Mouse (Mus musculus) embryo, embryonic 9.5 days (tissue): ENCODE data around the gene Epb41l1.

Experiments used
- DNase-seq: peaks from one replicate; pipeline ENCODE4 v3.0.0-alpha.2; 2017; ENCODE audit errors: extremely low spot score

The Epb41l1 gene

DNA sequence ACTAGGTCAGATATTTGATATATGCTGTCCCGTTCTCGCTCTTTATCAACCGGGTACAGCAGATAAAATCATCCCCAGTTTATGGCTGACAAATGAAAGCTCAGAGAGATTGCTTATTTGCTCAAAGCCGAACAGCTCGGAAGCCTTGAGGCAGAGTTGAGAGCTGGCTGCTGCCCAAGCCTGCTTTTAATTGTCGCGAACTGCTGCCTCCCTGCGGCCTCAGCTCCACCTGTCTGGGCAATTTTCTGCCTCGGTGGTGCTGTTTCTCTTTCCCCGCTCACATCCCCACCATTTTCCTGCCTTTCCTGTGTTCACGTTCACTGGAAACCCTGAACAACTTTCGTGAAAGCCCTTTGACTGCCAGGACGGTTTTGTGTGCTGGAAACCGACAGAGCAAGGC, 39.8 kb downstream of the Epb41l1 start:
- no peak for DNase-seq

DNA sequence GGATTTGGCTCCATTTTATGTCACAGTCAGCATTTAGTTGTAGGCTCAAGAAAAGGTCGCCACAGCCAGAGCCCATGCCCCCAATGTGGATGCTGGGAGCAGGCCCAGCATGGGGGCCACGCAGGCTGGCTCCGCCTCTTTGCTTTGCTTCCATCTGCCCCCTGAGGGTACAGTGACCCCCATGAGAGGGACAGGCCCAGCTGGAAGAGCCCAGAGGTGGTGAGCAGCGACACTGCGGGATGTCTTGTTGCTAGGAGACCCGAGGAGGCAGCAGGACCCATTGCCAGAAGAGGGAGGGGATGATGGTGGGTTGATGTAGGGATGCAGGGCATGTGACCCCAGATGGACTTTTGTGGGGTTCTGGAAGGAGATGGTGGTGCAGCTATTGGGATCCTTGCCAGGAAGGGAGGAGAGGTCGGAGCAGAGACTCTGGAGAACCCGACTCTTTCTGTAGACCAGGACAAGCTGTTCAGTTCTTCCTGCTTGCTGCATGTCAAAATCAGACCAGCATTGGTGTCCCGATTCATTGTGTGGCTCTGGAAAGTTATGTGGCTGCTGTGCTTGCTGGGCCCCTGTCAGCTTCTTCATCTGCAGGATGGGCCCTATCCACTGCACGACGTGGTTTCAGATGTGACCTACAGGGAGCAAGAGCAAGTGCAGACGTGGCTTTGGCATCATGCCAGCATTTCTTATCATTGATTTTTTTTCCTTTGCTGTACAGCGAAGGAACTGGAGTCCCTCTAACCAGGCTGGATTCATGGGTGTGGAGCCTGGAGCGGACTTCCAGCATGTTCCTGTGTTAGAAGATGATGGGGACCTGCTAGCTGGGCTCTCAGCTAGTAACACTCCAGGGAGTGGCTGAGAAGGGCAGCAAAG, 41.7 kb downstream of the Epb41l1 start:
- no peak for DNase-seq

- no peak for DNase-seq
These were observed 43.7 kb downstream of the Epb41l1 start for GRCm38 (mm10) chr2:156464416-156464815.

GRCm38 (mm10) chr2:156467538-156467937, 46.8 kb downstream of the Epb41l1 start:
- DNase-seq: no peak

DNA sequence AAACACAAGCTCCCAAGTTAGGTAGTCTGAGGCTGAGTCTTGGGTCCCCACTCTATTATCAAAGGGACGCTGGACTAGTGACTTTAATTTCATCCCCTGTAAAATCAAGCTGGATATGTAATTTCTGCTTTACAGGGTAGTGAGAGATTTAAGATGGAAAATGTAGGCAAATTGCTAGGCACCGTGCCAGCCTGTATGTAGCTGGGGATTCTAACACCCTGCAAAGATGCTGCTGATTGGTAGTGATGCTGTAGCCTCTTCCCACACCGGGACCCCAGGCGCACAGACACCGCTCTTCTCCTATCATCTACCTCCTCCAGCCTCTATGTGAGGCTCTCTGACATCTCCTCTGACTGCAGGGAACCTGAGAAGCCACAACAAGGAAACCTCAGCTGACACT, 48.2 kb downstream of the Epb41l1 start:
- no peak for DNase-seq

DNA sequence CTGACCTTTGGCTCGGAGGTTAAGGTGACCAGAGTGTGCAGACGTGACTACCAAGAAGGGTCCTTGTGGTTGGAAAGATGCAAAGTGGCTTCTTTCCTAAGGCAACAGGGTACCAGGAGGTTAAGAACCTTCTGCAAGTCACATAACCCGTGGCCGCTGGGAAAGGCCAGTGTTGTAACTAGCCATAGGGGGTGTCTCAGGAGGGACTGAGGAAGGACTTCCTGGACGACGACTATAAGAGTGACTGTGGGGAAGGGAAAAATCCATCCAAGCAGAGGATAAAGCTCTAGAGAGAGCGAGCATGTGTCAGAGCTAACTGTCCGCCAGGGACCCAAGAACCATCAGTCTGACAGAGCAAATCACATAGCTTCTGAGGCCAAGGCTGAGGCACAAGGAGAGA, 48.8 kb downstream of the Epb41l1 start:
- no peak for DNase-seq

- DNase-seq: no peak
These were observed 50.2 kb downstream of the Epb41l1 start for GRCm38 (mm10) chr2:156470938-156471337.

- DNase-seq: no peak
These were observed 51.6 kb downstream of the Epb41l1 start for GRCm38 (mm10) chr2:156472336-156472735.

- DNase-seq: no peak
These were observed 53.0 kb downstream of the Epb41l1 start for GRCm38 (mm10) chr2:156473696-156474095.

DNA sequence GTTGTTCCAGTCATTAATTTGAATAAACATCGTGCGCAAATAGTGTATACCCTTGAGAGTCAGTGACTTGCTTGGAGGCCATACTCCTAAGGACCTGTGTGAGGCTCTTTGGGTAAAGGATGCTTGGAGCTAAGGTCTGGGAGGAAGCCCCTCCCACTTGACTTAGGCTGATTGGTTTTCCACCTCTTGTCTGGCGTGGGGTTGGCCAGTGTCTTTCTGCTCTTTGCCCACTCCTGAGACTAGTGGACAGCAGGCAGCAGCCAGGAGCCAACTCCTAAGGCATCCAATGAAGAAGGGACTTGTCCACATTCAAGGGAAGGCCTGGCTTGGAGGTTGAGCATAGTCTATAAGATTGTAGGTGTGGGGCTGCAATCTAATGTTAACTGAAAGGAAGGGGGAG, 53.4 kb downstream of the Epb41l1 start:
- DNase-seq: peak; percentile 22

GRCm38 (mm10) chr2:156474891-156475284, 54.2 kb downstream of the Epb41l1 start:
- peak; percentile 20 for DNase-seq

GRCm38 (mm10) chr2:156475285-156476110, 54.8 kb downstream of the Epb41l1 start:
- DNase-seq: peak; percentile 75

DNA sequence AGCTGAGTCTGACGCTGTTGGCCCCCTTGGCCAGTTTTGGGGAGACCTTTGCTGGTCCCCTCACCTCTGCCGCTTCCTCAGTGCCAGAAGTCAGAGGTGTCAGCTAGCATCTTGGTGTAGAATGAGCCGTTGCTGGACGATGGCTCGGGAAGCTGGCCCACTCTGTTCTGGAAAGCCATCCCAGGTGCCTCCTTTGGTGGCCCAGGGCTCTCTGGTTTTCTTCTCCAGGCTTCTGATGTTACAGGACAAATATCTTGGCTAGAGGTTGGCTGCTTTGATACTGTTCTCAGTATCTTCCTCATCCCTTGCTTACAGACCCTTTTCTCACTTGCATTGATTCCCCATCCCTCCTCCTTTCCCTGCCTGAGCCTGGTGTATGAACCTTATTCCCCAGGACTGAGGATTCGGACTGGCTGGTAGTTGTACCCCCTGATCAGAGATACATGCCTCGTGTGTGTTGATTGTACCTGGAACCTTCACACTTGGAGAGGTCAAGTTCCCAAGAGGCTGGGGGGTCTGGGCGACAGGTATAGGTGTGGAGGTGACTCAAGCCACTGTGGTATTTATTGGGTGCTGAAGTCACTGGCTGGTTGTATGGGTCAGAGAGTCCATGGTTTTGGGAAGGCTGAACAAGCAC, 55.5 kb downstream of the Epb41l1 start:
- no peak for DNase-seq

GRCm38 (mm10) chr2:156476748-156477151, 56.0 kb downstream of the Epb41l1 start:
- DNase-seq: no peak

GRCm38 (mm10) chr2:156478046-156478690, 57.5 kb downstream of the Epb41l1 start:
- DNase-seq: no peak

DNA sequence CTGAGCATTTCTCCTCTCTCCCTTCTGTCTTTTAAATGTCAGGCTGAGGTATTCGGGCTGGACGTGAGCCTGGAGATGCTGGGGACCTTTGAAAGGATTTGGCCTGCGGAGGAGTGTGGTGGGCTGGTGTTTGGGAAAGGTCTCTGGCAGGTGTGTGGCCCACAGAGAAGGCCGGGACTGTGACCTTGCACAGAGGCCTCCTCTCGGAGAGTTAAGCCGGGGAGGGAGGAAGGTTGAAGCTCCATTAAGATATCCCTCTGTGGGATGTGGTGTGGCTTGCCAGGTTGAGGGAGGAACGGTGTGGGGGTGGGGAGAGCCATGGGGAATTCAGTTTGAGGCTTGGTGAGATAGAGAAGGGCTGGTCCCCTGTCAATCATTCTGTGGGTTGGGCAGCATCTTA, 59.1 kb downstream of the Epb41l1 start:
- no peak for DNase-seq

- DNase-seq: no peak
These were observed 59.6 kb downstream of the Epb41l1 start for GRCm38 (mm10) chr2:156480267-156480666.

GRCm38 (mm10) chr2:156482299-156482698, 61.6 kb downstream of the Epb41l1 start:
- peak; percentile 36 for DNase-seq

- DNase-seq: no peak
These were observed 62.1 kb downstream of the Epb41l1 start for GRCm38 (mm10) chr2:156482764-156483163.

DNA sequence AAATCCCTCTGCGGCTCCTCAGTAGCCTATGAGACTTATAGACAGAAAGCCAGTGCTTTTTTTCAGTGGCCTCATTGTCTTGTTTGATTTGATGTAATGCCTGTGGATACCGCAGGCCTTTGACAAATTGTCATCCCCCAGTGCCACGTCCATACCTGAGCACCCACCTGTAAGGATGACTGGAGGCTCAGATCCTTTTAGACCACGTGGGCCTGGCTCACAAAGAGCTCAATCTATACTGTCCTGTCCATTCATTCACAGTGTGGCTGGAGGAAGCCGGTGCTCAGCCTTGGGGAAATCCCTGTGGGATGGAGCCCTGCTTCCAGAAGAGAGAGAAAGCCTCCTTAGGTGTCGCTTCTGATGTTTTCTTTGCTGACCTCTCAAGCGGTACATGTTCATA, 62.5 kb downstream of the Epb41l1 start:
- DNase-seq: no peak

- no peak for DNase-seq
These were observed 65.5 kb downstream of the Epb41l1 start for GRCm38 (mm10) chr2:156486086-156486751.
